Mouse (Mus musculus) layer of hippocampus, adult 2 months (tissue): Measurements from ENCODE around the gene Cisd1. TPM values are rescaled to one million over a fixed set of nuclear protein-coding genes. Genes with fewer than 3 reads are reported as not detected.

ENCODE experiments used
- DNase-seq, 2 experiments: peaks; one replicate each; pipeline ENCODE4 v3.0.0; 2022; ENCODE audit warnings: low spot score in 2 of 2
- H3K27ac ChIP-seq: fragments of 200-600 bp; 2 replicates; pipeline ENCODE4 v1.8.1; 2022
- H3K4me3 ChIP-seq: fragments of 200-600 bp; 2 replicates; pipeline ENCODE4 v1.8.1; 2022; ENCODE audit warnings: mild to moderate bottlenecking
- CTCF ChIP-seq: fragments of 200-600 bp; conservative IDR thresholded peaks from 2 replicates; pipeline ENCODE4 v1.8.1; 2022; ENCODE audit warnings: antibody characterized with exemption, mild to moderate bottlenecking, moderate library complexity
- total RNA-seq, 2 experiments: library from RNA; stranded (reverse); gene quantifications; 2 replicates each; pipeline ENCODE4 v1.2.3; 2021

Cisd1 gene
- total RNA-seq, 2 experiments from 2014 or later: 121 to 136 TPM

DNA sequence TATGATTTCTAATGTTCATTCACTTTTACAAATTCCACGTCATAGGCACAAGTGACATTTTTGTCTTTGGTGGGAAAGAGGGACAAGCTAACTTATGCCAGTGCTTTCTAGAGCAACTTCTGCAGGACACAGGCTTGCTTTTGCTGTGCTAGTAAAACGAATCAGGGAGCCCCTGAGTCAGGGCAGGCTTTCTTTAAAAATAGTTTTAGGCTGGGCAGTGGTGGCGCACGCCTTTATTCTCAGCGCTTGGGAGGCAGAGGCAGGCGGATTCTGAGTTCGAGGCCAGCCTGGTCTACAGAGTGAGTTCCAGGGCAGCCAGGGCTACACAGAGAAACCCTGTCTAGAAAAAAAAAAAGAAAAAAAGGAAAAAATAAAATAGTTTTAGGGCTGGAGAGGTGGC is 12.8 kb downstream of the Cisd1 start:
- DNase-seq: no peak
- Histone ChIP-seq H3K4me3 (no peak overlapping the region), H3K27ac (no peak overlapping the region)
- no peak for TF ChIP-seq CTCF

DNA sequence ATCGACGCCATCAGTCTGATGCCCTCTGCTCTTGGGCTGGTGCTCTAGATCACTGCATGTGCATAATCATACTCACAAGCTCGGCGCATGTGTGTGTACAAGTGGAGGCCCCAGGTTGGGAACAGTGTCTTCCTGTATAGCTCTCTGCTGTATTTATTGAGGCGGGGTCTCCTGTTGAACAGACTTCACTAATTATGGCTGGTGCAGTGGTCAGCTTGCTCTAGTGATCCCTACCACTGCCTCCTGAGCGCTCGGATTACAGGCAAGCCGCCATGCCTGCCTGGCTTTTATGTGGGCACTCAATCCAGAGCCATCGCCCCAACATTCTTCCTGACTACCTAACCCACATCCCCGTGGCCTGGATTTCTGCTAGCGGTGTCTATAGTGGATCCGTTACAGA is 14.7 kb downstream of the Cisd1 start:
- no peak for DNase-seq
- TF ChIP-seq CTCF: no peak
- H3K27ac ChIP-seq: no peak overlapping the region
- H3K4me3 ChIP-seq: no peak overlapping the region

DNA sequence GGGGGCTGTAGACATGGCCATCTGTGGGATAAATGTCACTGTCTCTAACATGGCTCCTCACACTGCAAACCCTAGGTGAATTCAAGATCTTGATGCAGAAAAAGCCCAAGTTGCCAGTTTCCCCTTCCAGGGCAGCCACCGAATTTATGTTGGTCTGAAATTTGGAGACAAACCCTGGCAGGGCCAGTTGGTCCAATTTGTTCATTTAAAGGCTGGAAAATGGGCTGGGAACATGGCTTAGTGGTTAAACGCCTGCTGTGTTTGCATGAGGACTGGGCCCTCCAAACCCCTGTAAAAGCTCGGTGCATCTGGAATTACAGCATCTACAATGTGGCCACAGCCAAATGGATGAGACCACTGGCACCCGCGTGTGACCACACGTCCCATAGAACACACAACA is 15.5 kb downstream of the Cisd1 start:
- H3K27ac ChIP-seq: no peak overlapping the region
- no peak for DNase-seq
- no peak for TF ChIP-seq CTCF
- H3K4me3 ChIP-seq: no peak overlapping the region

- DNase-seq: no peak
- no peak overlapping the region for H3K27ac ChIP-seq
- TF ChIP-seq CTCF: no peak
- H3K4me3 ChIP-seq: no peak overlapping the region
These were observed 15.9 kb downstream of the Cisd1 start for GRCm38 (mm10) chr10:71328870-71329269.

DNA sequence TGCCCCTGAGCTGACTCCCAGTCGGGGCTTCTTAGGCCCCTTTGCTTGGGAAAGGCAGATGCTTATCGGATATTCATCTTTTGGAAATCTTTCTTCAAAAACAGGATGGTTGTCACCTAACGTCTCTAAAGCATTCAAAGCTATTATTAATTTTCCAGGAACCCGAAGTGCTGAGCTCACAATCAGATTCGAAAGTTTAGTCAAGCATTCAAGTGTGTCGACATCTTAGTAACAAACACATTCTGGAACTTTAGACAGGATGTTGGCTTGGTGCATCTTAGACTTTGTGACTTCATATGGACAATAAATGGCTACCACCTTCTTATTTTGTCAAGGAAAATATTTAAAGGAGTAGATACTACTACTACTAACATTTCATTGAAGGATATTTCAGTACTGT is 16.4 kb downstream of the Cisd1 start:
- Histone ChIP-seq H3K27ac (no peak overlapping the region), H3K4me3 (no peak overlapping the region)
- no peak for TF ChIP-seq CTCF
- no peak for DNase-seq

- no peak overlapping the region for H3K27ac ChIP-seq
- no peak for DNase-seq
- no peak for TF ChIP-seq CTCF
- no peak overlapping the region for H3K4me3 ChIP-seq
These were observed 17.4 kb downstream of the Cisd1 start for GRCm38 (mm10) chr10:71327386-71327785.

GRCm38 (mm10) chr10:71326789-71327188 is 18.0 kb downstream of the Cisd1 start:
- no peak overlapping the region for H3K27ac ChIP-seq
- DNase-seq: peak; percentile 58 to 82
- TF ChIP-seq CTCF: peak; percentile 100
- no peak overlapping the region for H3K4me3 ChIP-seq

DNA sequence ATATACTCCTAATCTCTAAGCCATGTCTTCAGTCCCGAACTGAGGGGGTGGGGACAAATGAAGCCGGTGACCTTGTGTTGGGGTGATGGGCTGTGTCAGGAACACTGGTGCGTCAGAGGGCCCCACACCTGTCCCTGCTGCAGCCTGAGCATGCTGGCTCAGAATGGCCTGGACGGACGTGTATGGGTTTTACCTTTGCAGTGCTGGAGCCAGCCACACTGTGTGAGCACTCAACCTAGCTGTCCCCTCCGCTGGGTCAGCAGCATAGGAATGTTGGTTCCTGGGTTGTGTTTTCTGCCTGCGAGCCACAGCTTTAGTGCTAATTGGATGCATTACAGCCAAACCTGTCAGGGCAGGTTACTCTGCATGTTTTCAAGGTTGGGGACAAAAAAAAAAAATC is 18.6 kb downstream of the Cisd1 start:
- no peak overlapping the region for H3K27ac ChIP-seq
- no peak for DNase-seq
- TF ChIP-seq CTCF: no peak
- H3K4me3 ChIP-seq: no peak overlapping the region

GRCm38 (mm10) chr10:71323669-71324068 is 21.1 kb downstream of the Cisd1 start:
- DNase-seq: no peak
- no peak overlapping the region for H3K4me3 ChIP-seq
- H3K27ac ChIP-seq: no peak overlapping the region
- TF ChIP-seq CTCF: no peak

GRCm38 (mm10) chr10:71316497-71316896 is 28.3 kb downstream of the Cisd1 start:
- Histone ChIP-seq H3K27ac (no peak overlapping the region), H3K4me3 (no peak overlapping the region)
- TF ChIP-seq CTCF: no peak
- no peak for DNase-seq

GRCm38 (mm10) chr10:71316056-71316455 is 28.7 kb downstream of the Cisd1 start:
- no peak overlapping the region for H3K4me3 ChIP-seq
- no peak overlapping the region for H3K27ac ChIP-seq
- no peak for TF ChIP-seq CTCF
- DNase-seq: no peak

DNA sequence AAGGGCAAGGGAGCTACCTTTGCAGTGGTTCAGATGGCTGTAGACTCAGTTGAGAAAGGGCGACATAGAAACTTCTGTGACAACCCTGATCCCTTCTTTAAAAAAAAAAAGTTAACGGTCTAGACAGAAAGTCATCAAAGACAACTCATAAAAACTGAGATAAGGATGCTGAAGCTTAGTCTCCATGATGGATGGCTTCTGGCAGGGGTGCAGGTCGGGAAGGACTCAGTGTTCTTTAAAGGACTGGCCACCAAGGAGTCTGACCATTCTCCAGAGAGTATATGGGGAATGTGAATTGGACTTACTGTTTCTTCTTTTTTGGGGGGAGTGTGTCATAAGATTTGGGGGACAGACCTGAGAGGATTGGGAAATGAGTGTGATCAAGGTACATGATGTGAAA is 30.2 kb downstream of the Cisd1 start:
- no peak for TF ChIP-seq CTCF
- no peak for DNase-seq
- Histone ChIP-seq H3K27ac (no peak overlapping the region), H3K4me3 (no peak overlapping the region)

GRCm38 (mm10) chr10:71310288-71310687 is 34.5 kb downstream of the Cisd1 start:
- H3K27ac ChIP-seq: no peak overlapping the region
- H3K4me3 ChIP-seq: no peak overlapping the region
- no peak for DNase-seq
- no peak for TF ChIP-seq CTCF

DNA sequence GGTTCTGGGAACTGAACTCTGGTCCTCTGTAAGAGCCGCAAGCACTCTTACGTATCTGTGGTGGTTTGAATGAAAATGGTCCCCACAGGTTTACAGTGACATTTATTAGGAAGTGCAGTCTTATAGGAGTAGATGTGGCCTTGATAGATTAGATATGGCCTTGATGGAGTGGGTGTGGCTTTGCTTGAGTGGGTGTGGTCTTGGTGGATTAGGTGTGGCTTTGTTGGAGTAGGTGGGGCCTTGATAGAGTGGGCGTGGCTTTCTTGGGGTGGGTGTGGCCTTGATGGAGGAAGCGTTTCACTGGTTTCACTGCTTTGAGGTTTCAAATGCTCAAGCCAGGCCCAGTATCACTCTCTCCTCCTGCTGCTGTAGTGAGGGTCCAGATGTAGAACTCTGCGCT is 36.6 kb downstream of the Cisd1 start:
- DNase-seq: no peak
- H3K27ac ChIP-seq: no peak overlapping the region
- no peak for TF ChIP-seq CTCF
- H3K4me3 ChIP-seq: no peak overlapping the region

DNA sequence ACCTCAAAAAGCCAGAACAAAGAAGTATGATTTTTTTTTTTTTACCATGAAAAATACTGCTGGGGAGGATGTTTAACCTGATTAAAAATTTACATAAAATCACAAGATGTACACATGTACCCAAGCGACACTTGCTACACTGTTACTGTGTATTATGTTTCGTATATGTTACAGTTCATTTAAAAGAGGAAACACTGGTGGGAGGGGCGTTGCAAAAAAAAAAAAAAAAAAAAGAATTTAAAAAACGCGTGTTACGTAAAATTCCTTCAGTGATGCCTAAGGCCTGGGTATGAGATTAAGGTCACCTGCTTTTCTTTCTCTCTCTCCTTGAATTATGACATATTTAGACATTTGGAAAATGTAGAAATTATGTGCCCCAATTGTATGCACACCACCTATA is 38.0 kb downstream of the Cisd1 start:
- no peak for DNase-seq
- Histone ChIP-seq H3K27ac (no peak overlapping the region), H3K4me3 (no peak overlapping the region)
- TF ChIP-seq CTCF: no peak

GRCm38 (mm10) chr10:71306190-71306589 is 38.6 kb downstream of the Cisd1 start:
- peak; percentile 83 for TF ChIP-seq CTCF
- DNase-seq: peak in 1 of 2 experiments; percentile 53
- H3K4me3 ChIP-seq: no peak overlapping the region
- no peak overlapping the region for H3K27ac ChIP-seq
